Mouse (Mus musculus) limb, embryonic 13.5 days (tissue): ENCODE data around the gene Cyp3a13. TPM values are rescaled to one million over a fixed set of nuclear protein-coding genes. Genes with fewer than 3 reads are reported as not detected.
"Not testable (repeated sequence)": the region's sequence is repeated elsewhere in the genome, so short reads cannot be mapped to it uniquely, and the experiment has no call there.

ENCODE experiments used
- ATAC-seq: fragments of 200-750 bp; cut with Nextera tagmentation; 2 replicates; pipeline ENCODE4 v1.8.0; 2017; ENCODE audit warnings: low read depth, moderate number of reproducible peaks, moderate TSS enrichment; ENCODE audit not compliant: low FRiP score
- H3K27ac ChIP-seq: fragments of 300-500 bp; sonication (generic); 2 replicates; pipeline ENCODE4 v1.5.1; 2015; ENCODE audit warnings: inconsistent platforms, mild to moderate bottlenecking, moderate library complexity
- H3K27me3 ChIP-seq: fragments of 300-500 bp; sonication (generic); 2 replicates; pipeline ENCODE4 v1.6.1; 2015; ENCODE audit warnings: mild to moderate bottlenecking, inconsistent platforms
- H3K36me3 ChIP-seq: fragments of 300-500 bp; sonication (generic); 2 replicates; pipeline ENCODE4 v1.6.1; 2015; ENCODE audit warnings: inconsistent platforms, mild to moderate bottlenecking, moderate library complexity
- H3K4me1 ChIP-seq: fragments of 300-500 bp; sonication (generic); 2 replicates; pipeline ENCODE4 v1.6.1; 2015; ENCODE audit warnings: inconsistent platforms
- H3K4me2 ChIP-seq: fragments of 300-500 bp; sonication (generic); replicated peaks from 2 replicates; pipeline ENCODE4 v1.6.1; 2015; ENCODE audit warnings: inconsistent platforms, mild to moderate bottlenecking, moderate library complexity
- H3K4me3 ChIP-seq: fragments of 300-500 bp; sonication (generic); 2 replicates; pipeline ENCODE4 v1.5.1; 2015; ENCODE audit warnings: moderate library complexity, mild to moderate bottlenecking, inconsistent platforms
- H3K9ac ChIP-seq: fragments of 300-500 bp; sonication (generic); 2 replicates; pipeline ENCODE4 v1.6.1; 2015; ENCODE audit warnings: mild to moderate bottlenecking, inconsistent platforms
- H3K9me3 ChIP-seq: fragments of 300-500 bp; sonication (generic); 2 replicates; pipeline ENCODE4 v1.6.1; 2016; ENCODE audit warnings: inconsistent platforms
- WGBS: fragments of 180-500 bp; shearing (Covaris S2); methylation state at CpG from one replicate; pipeline ENCODE4 v1.1.7; 2015; 5-methylcytosine and 5-hydroxymethylcytosine counted together
- polyA plus RNA-seq: library from polyadenylated mRNA; unstranded; fragments of >200 nt; fragmentation: Nextera tagmentation; extraction: Ambion mirVana; gene quantifications from 2 replicates; pipeline ENCODE4 v1.2.1, GENCODE M21; 2015

Gene Cyp3a13
- polyA plus RNA-seq, 1 experiment from 2014 or later, result not detected

DNA sequence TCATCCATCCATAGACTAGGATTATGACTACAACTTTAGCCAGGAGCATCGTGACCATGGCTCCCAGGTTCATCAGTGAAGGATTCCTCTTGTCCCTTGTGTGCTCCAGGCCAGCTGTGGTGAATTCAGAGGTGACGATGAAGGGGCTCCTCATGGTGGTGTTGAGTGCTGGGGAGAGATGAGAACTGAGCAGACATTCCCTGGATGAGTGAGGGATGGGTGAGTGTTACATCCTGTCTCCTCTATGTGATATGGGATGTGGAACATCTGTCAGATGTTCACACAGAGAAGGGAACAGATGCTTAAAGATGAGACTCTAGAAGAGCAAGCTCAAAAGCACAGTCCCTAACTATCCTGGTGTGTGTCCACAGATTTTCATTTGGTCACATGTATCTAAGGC lies 52.8 kb downstream of the Cyp3a13 start:
- not testable (repeated sequence) for H3K4me3 ChIP-seq, ATAC-seq, H3K27me3 ChIP-seq, H3K9ac ChIP-seq, H3K9me3 ChIP-seq, H3K4me2 ChIP-seq, H3K36me3 ChIP-seq, H3K4me1 ChIP-seq, H3K27ac ChIP-seq
- WGBS, result 76% methylated on average over 2 of the region's 2 CpGs

DNA sequence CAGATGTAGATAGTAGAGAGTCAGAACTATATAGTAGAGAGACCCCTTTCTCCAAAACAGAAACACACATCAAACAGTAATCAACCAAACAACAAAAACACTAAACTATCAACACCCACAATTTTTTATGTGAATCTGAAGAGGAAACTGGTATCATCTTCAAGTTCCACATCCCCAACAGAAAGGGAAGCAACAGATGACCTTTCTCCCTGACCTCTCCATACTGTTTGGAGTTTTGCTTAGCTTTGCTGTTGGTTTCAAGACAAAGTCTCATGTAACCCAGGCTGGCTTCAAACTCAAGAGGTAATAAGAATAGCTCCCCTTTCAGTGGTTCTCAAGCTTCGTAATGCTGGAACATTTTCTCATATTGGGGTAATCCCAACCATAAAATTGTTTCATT lies 57.4 kb downstream of the Cyp3a13 start:
- not testable (repeated sequence) for H3K4me2 ChIP-seq, H3K9ac ChIP-seq, H3K36me3 ChIP-seq, ATAC-seq, H3K4me1 ChIP-seq, H3K9me3 ChIP-seq, H3K4me3 ChIP-seq, H3K27me3 ChIP-seq, H3K27ac ChIP-seq
- 83% methylated on average over 1 of the region's 1 CpGs for WGBS

DNA sequence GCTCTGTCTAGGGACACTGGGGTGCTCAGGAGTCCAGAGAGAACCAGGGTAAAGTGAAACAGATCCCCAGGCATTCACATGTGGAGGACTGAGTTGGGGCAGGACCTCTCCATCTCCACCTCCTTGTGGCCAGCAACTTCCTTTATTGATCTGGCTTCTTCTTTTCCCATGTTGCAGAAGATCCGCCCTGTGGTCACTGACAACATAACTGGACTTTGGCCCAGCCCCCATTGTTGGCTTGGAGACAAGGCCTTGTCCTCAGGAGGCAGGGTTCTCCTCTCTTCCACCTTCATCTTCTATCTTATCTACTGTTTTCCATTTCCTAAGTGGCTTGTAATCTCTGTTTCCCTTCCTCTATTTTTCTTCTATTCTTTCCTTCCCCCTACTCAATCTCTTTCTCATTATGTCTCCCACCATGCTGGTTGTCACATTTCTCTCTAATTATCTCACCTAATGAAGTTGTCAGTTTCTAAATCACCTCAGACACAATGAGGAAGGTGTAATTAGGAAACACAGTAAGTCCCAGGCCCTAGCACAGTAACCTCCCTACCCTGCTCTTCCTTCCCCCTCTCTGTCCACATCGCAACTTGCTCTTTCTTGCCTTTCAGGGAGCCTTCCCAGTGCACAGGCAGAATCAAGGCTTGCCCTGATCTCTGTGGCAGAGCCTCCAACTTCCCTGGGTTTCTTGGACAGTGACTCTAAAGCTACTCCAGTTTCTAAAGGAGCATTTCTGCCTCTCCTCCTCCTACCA lies 63.3 kb downstream of the Cyp3a13 start, which contains the start of gene Pilrb1:
TSS of gene Pilrb1 (minus strand) at position 147 of the 751 bp plus-strand sequence.
- H3K9me3 ChIP-seq, H3K9ac ChIP-seq, H3K4me2 ChIP-seq, H3K27me3 ChIP-seq, H3K36me3 ChIP-seq, H3K4me1 ChIP-seq, ATAC-seq, H3K27ac ChIP-seq, H3K4me3 ChIP-seq: not testable (repeated sequence)
- WGBS, result 73% methylated on average over 2 of the region's 2 CpGs

DNA sequence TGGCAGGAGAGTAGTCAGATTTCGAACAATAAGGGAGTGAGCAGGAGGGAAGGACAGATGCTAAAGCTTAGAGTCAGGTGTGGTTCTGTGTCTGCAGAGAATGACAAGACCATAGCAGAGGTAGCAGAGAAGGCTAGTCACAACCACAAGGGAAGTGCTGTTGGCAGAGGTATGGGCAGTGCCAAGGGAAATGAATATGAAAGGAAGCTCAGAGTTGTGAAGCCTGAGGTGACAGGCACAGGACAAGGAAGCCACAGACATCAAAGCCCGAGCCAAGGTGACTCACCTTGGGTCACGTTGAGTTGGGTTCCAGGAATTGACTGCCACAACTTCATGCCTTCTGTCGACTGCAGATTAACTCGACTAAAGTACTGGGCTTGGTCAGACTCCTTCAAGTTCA lies 64.5 kb downstream of the Cyp3a13 start:
- not testable (repeated sequence) for H3K4me2 ChIP-seq, H3K27me3 ChIP-seq, H3K4me3 ChIP-seq, H3K4me1 ChIP-seq, H3K9me3 ChIP-seq, ATAC-seq, H3K9ac ChIP-seq, H3K27ac ChIP-seq, H3K36me3 ChIP-seq
- 63% methylated on average over 5 of the region's 5 CpGs for WGBS

DNA sequence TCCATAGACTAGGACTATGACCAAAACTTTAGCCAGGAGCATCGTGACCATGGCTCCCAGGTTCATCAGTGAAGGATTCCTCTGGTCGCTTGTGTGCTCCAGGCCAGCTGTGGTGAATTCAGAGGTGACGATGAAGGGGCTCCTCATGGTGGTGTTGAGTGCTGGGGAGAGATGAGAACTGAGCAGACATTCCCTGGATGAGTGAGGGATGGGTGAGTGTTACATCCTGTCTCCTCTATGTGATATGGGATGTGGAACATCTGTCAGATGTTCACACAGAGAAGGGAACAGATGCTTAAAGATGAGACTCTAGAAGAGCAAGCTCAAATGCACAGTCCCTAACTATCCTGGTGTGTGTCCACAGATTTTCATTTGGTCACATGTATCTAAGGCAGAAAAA lies 66.5 kb downstream of the Cyp3a13 start:
- not testable (repeated sequence) for H3K4me1 ChIP-seq, H3K9ac ChIP-seq, H3K4me2 ChIP-seq, H3K36me3 ChIP-seq, ATAC-seq, H3K4me3 ChIP-seq, H3K27ac ChIP-seq, H3K9me3 ChIP-seq, H3K27me3 ChIP-seq
- WGBS, result 76% methylated on average over 3 of the region's 3 CpGs

DNA sequence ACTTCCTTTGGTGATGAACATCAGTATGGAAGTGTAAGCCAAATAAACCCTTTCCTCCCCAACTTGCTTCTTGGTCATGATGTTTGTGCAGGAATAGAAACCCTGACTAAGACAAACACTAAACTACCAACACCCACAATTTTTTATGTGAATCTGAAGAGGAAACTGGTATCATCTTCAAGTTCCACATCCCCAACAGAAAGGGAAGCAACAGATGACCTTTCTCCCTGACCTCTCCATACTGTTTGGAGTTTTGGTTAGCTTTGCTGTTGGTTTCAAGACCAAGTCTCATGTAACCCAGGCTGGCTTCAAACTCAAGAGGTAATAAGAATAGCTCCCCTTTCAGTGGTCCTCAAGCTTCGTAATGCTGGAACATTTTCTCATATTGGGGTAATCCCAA lies 71.1 kb downstream of the Cyp3a13 start:
- 80% methylated on average over 1 of the region's 1 CpGs for WGBS
- not testable (repeated sequence) for H3K4me3 ChIP-seq, H3K27me3 ChIP-seq, H3K4me2 ChIP-seq, H3K9me3 ChIP-seq, H3K36me3 ChIP-seq, H3K4me1 ChIP-seq, H3K9ac ChIP-seq, ATAC-seq, H3K27ac ChIP-seq

Other genes starting within 250 kb of the Cyp3a13 start
- gene Agfg2, start 236.9 kb downstream of the Cyp3a13 start, polyA plus RNA-seq, result 19.4 and 19.7 TPM in 2 replicates
- gene Nyap1, start 180.0 kb downstream of the Cyp3a13 start, polyA plus RNA-seq, result 2.9 and 4.0 TPM in 2 replicates
- gene Tsc22d4, start 175.9 kb downstream of the Cyp3a13 start, polyA plus RNA-seq, result 128 and 134 TPM in 2 replicates
- gene Ppp1r35, start 142.8 kb downstream of the Cyp3a13 start, polyA plus RNA-seq, result 26.5 and 27.2 TPM in 2 replicates
- 11.7 and 11.8 TPM in 2 replicates for gene Mepce, start 134.0 kb downstream of the Cyp3a13 start, polyA plus RNA-seq
- gene Zcwpw1, start 133.8 kb downstream of the Cyp3a13 start, polyA plus RNA-seq, result 35.3 and 36.0 TPM in 2 replicates
- gene Pilra, start 85.3 kb downstream of the Cyp3a13 start, polyA plus RNA-seq, result 0.20 and 0.40 TPM in 2 replicates
- gene Pilrb1, start 63.5 kb downstream of the Cyp3a13 start, polyA plus RNA-seq, result 0.41 TPM in 1 of 2 replicates, not detected in the other
- gene Pilrb2, start 49.8 kb downstream of the Cyp3a13 start, polyA plus RNA-seq, result 0.19 TPM in 1 of 2 replicates, not detected in the other
- 0.48 and 0.80 TPM in 2 replicates for gene Gjc3, start 41.5 kb upstream of the Cyp3a13 start, polyA plus RNA-seq
- gene Azgp1, start 59.9 kb upstream of the Cyp3a13 start, polyA plus RNA-seq, result not detected in 2 replicates
- not detected in 2 replicates for gene Smok3a, start 99.6 kb upstream of the Cyp3a13 start, polyA plus RNA-seq
- not detected in 2 replicates for gene Smok3b, start 99.8 kb upstream of the Cyp3a13 start, polyA plus RNA-seq
- gene Smok3c, start 131.6 kb upstream of the Cyp3a13 start, polyA plus RNA-seq, result not detected in 2 replicates
- gene Zkscan1, start 163.5 kb upstream of the Cyp3a13 start, polyA plus RNA-seq, result 20.1 and 22.4 TPM in 2 replicates
- gene Zscan21, start 195.3 kb upstream of the Cyp3a13 start, polyA plus RNA-seq, result 76.5 and 77.3 TPM in 2 replicates
- gene Zfp113, start 234.1 kb upstream of the Cyp3a13 start, polyA plus RNA-seq, result 20.3 and 23.8 TPM in 2 replicates
- 362 and 367 TPM in 2 replicates for gene Cops6, start 239.5 kb upstream of the Cyp3a13 start, polyA plus RNA-seq